Mouse (Mus musculus) R1 (cell line): ENCODE measurements at regions not wholly inside any gene's neighbourhood (a gene's known extent, or its start where the extent isn't known, plus 50 kb on each side); places are given as distances from the start of the nearest gene placed in this dataset.

Experiments used
- DNase-seq: peaks from one replicate; pipeline ENCODE4 v3.0.0-alpha.2; 2018; ENCODE audit warnings: low read depth, low spot score

GRCm38 (mm10) chr16:8246445-8246844 is 178.5 kb downstream of the Tmem114 start:
- no peak for DNase-seq

- no peak for DNase-seq
These were observed 179.3 kb downstream of the Tmem114 start for GRCm38 (mm10) chr16:8245612-8246011.

- DNase-seq, result no peak
These were observed 190.6 kb downstream of the Tmem114 start for GRCm38 (mm10) chr16:8234351-8234750.

GRCm38 (mm10) chr16:8232079-8232478 is 192.9 kb downstream of the Tmem114 start:
- no peak for DNase-seq

GRCm38 (mm10) chr16:8223625-8224300 is 201.2 kb downstream of the Tmem114 start:
- no peak for DNase-seq

GRCm38 (mm10) chr16:8208251-8209181 is 216.4 kb downstream of the Tmem114 start:
- DNase-seq, result no peak

GRCm38 (mm10) chr16:8205014-8205413 is 219.9 kb downstream of the Tmem114 start:
- no peak for DNase-seq

GRCm38 (mm10) chr16:8201306-8201705 is 223.6 kb downstream of the Tmem114 start:
- DNase-seq, result no peak

- no peak for DNase-seq
These were observed 226.0 kb downstream of the Tmem114 start for GRCm38 (mm10) chr16:8198771-8199562.

GRCm38 (mm10) chr16:8189472-8190240 is 235.3 kb downstream of the Tmem114 start:
- DNase-seq, result peak; percentile 14

- no peak for DNase-seq
These were observed 235.9 kb downstream of the Tmem114 start for GRCm38 (mm10) chr16:8189071-8189470.

- DNase-seq, result peak; percentile 61
These were observed 236.4 kb downstream of the Tmem114 start for GRCm38 (mm10) chr16:8188505-8188904.

- DNase-seq, result no peak
These were observed 240.2 kb downstream of the Tmem114 start for GRCm38 (mm10) chr16:8184781-8185180.

GRCm38 (mm10) chr16:8178946-8179345 is 246.0 kb downstream of the Tmem114 start:
- DNase-seq, result no peak

- DNase-seq, result peak; percentile 82
These were observed 247.7 kb downstream of the Tmem114 start for GRCm38 (mm10) chr16:8177226-8177625.

- peak; percentile 75 for DNase-seq
These were observed 248.8 kb downstream of the Tmem114 start for GRCm38 (mm10) chr16:8176126-8176525.
